Mouse (Mus musculus): ENCODE data around the gene Ankmy1.

- TF ChIP-seq POLR2A (IDR thresholded peaks at IDR 0.05; ENCODE audit: low read depth, low read length), result no peak
- TF ChIP-seq CTCF (conservative IDR thresholded peaks at IDR 0.05; ENCODE audit: insufficient read depth, insufficient read length, low read depth, low read length), result no peak
Measured at GRCm38 (mm10) chr1:92911721-92912138, 9.0 kb upstream of the Ankmy1 start.

Data from kidney, adult 2 months (tissue).